Mouse (Mus musculus) liver, embryonic 13.5 days (tissue): Measurements from ENCODE around the gene Hspbp1. TPM values are rescaled to one million over a fixed set of nuclear protein-coding genes. Genes with fewer than 3 reads are reported as not detected.

Experiments
- ATAC-seq: fragments of 200-750 bp; cut with Nextera tagmentation; 2 replicates; pipeline ENCODE4 v1.8.0; 2017; ENCODE audit warnings: low read depth, mild to moderate bottlenecking, moderate number of reproducible peaks, moderate library complexity
- DNase-seq: peaks from one replicate; pipeline ENCODE4 v3.0.0; 2022
- H3K27ac ChIP-seq: fragments of 300-500 bp; sonication (generic); 2 replicates; pipeline ENCODE4 v1.5.1; 2015; ENCODE audit warnings: moderate library complexity, mild to moderate bottlenecking, inconsistent platforms
- H3K27me3 ChIP-seq: fragments of 300-500 bp; sonication (generic); 2 replicates; pipeline ENCODE4 v1.6.1; 2015; ENCODE audit warnings: mild to moderate bottlenecking, inconsistent platforms
- H3K36me3 ChIP-seq: fragments of 300-500 bp; sonication (generic); 2 replicates; pipeline ENCODE4 v1.6.1; 2015; ENCODE audit warnings: mild to moderate bottlenecking, inconsistent platforms
- H3K4me1 ChIP-seq: fragments of 300-500 bp; sonication (generic); replicated peaks from 2 replicates; pipeline ENCODE4 v1.6.1; 2015; ENCODE audit warnings: inconsistent platforms
- H3K4me2 ChIP-seq: fragments of 300-500 bp; sonication (generic); 2 replicates; pipeline ENCODE4 v1.6.1; 2015; ENCODE audit warnings: inconsistent platforms, mild to moderate bottlenecking, moderate library complexity
- H3K4me3 ChIP-seq: fragments of 300-500 bp; sonication (generic); replicated peaks from 2 replicates; pipeline ENCODE4 v1.5.1; 2015; ENCODE audit warnings: mild to moderate bottlenecking, inconsistent platforms
- H3K9ac ChIP-seq: fragments of 300-500 bp; sonication (generic); 2 replicates; pipeline ENCODE4 v1.6.1; 2015; ENCODE audit warnings: mild to moderate bottlenecking, inconsistent platforms
- H3K9me3 ChIP-seq: fragments of 300-500 bp; sonication (generic); replicated peaks from 2 replicates; pipeline ENCODE4 v1.6.1; 2016; ENCODE audit warnings: inconsistent platforms
- WGBS: fragments of 180-500 bp; shearing (Covaris S2); methylation state at CpG from one replicate; pipeline ENCODE4 v1.1.7; 2015; ENCODE audit not compliant: insufficient replicate concordance; 5-methylcytosine and 5-hydroxymethylcytosine counted together
- polyA plus RNA-seq: library from polyadenylated mRNA; unstranded; fragments of >200 nt; fragmentation: Nextera tagmentation; extraction: Ambion mirVana; gene quantifications from 2 replicates; pipeline ENCODE4 v1.2.1, GENCODE M21; 2015

Hspbp1 gene
- polyA plus RNA-seq, 1 experiment from 2014 or later = 77.8 TPM

DNA sequence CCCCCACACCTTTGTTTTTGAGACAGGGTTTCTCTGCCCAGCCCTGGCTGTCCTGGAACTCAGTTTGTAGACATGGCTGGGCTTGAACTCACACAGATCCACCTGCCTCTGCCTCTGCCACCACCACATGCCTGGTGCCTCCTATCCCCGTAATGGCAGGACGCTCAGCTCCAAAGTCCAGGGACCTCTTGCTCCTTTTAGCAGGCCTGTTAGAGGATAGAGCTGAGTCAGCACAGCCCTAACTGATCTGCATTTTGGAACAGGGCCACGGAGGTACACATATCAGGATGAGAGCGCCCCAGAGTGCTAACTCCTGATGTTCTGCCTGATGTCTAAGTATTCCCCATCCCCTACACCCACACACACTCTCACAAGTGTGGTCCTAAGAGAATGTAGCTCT lies 53.8 kb downstream of the Hspbp1 start, which contains the start of gene Tmem86b:
Gene Tmem86b (minus strand): TSS at position 392 of the 400 bp plus-strand sequence.
- Histone ChIP-seq H3K4me3 (peak within 1 kb of the TSS; percentile 69; the same call in 1 of the 2 replicates), H3K4me2 (peak within 1 kb of the TSS; percentile 89), H3K27me3 (no peaks in the 10 kb centered on the region), H3K9me3 (no peaks in the 10 kb centered on the region), H3K4me1 (peaks cover 64% of the 10 kb centered on the region), H3K9ac (peak within 1 kb of the TSS; percentile 90), H3K36me3 (peaks cover 76% of the 10 kb centered on the region), H3K27ac (peak within 1 kb of the TSS; percentile 98)
- DNase-seq (peak; percentile 47), ATAC-seq (peak; percentile 45)
- 43% methylated on average over 4 of the region's 4 CpGs for WGBS

DNA sequence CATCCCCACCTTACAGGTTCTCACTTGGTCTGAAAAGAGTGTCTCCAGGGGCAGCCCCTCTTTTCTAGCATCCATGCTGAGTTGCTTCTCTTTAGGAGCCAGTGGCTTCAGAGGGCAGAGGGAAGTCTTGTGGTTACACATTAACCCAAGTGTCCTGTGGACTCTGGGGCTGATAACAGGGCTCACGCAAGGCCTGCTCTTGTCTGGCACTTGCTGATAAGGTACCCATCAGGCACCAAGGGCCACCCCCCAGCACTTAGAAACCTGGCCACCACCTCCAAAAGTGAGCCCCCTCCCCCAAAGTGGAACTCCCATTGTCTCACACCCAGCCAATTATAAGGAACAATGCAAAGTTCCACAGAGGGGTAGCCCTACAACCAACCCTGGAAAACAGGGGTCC lies 54.7 kb downstream of the Hspbp1 start:
- H3K27me3 ChIP-seq = no peaks in the 10 kb centered on the region
- H3K27ac ChIP-seq = peak overlapping the region; percentile 98
- peak; percentile 93 for ATAC-seq
- peak; percentile 85 for DNase-seq
- peak overlapping the region; percentile 89 for H3K4me2 ChIP-seq
- peaks cover 68% of the 10 kb centered on the region for H3K4me1 ChIP-seq
- H3K4me3 ChIP-seq = peak overlapping the region; percentile 69
- peak overlapping the region; percentile 90 for H3K9ac ChIP-seq
- H3K36me3 ChIP-seq = peaks cover 68% of the 10 kb centered on the region
- no peaks in the 10 kb centered on the region for H3K9me3 ChIP-seq
- 0% methylated on average over 1 of the region's 1 CpGs for WGBS

DNA sequence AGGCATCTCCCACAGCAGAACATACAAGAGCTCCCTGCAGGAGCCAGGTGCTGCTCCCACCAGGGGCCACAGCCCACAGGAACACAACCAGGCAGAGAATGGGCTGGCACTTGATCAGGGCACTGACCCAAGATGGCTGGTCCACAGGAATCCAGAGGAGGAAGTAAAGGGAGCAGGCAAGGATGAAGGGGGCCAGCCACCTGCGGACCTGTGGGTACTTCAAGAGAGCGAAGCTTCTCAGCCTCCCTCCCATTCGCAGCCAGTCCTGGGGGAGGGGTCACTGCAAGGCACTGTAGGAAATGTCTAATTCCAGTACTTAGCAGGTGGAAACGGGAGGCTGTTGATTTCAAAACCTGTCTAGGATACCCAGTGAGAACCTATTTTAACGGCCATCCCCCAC lies 55.3 kb downstream of the Hspbp1 start:
- Histone ChIP-seq H3K27ac (peak overlapping the region; percentile 98), H3K4me3 (peak overlapping the region; percentile 69), H3K9ac (peak overlapping the region; percentile 90), H3K27me3 (no peaks in the 10 kb centered on the region), H3K9me3 (no peaks in the 10 kb centered on the region), H3K36me3 (peaks cover 63% of the 10 kb centered on the region), H3K4me2 (peak overlapping the region; percentile 89), H3K4me1 (peaks cover 72% of the 10 kb centered on the region)
- WGBS = 14% methylated on average over 5 of the region's 5 CpGs
- DNase-seq (peak; percentile 38), ATAC-seq (peak; percentile 34)

DNA sequence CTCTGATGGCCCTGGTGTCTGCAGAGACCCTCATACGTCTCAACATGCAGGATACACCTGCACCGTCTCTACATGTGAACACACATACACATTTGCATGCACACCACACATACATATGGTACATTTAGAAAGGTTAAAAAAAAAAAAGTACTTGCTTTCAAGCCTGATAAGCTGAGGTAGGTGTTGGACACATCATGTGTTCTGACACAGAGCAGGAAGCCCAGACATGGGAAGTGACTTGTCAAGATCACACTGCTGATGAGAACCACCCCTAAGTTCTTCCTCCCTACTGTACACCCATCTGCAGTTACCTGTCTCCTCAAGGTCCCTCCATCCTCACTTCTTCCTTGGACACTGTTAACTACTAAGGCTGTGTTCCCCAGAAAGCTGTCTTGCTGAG lies 58.9 kb downstream of the Hspbp1 start:
- Histone ChIP-seq H3K27me3 (no peaks in the 10 kb centered on the region), H3K4me1 (peaks cover 62% of the 10 kb centered on the region), H3K9ac (no peak overlapping the region), H3K27ac (peak overlapping the region; percentile 98; the same call in 1 of the 2 replicates), H3K36me3 (peaks cover 28% of the 10 kb centered on the region), H3K9me3 (no peaks in the 10 kb centered on the region), H3K4me3 (no peak overlapping the region), H3K4me2 (no peak overlapping the region)
- 78% methylated on average over 2 of the region's 2 CpGs for WGBS
- no peak for ATAC-seq
- no peak for DNase-seq

DNA sequence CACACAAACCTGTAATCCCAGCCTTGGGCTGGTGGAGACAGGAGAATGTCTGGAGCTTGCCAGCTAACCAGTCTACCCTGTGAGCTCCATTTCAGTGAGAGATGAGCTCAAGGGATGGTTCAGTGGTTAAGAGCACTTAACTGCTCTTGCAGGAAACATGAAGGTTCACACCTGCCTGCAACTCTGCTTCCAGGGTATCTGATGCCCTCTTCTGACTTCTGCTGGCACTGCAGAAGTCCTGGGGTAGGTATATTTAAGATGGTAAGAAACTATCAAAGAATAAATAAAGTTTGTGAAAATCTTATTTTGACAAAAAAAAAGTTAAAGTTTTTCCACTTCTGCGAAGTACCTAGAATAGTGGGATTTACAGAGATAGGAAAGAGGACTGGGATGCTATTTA lies 60.5 kb downstream of the Hspbp1 start:
- Histone ChIP-seq H3K4me2 (no peak overlapping the region), H3K4me1 (peaks cover 56% of the 10 kb centered on the region), H3K27me3 (no peaks in the 10 kb centered on the region), H3K36me3 (peaks cover 22% of the 10 kb centered on the region), H3K27ac (peak overlapping the region; percentile 44; the same call in 1 of the 2 replicates), H3K9ac (no peak overlapping the region), H3K4me3 (no peak overlapping the region), H3K9me3 (no peaks in the 10 kb centered on the region)
- WGBS = 29% methylated on average over 1 of the region's 1 CpGs
- DNase-seq (no peak), ATAC-seq (no peak)

DNA sequence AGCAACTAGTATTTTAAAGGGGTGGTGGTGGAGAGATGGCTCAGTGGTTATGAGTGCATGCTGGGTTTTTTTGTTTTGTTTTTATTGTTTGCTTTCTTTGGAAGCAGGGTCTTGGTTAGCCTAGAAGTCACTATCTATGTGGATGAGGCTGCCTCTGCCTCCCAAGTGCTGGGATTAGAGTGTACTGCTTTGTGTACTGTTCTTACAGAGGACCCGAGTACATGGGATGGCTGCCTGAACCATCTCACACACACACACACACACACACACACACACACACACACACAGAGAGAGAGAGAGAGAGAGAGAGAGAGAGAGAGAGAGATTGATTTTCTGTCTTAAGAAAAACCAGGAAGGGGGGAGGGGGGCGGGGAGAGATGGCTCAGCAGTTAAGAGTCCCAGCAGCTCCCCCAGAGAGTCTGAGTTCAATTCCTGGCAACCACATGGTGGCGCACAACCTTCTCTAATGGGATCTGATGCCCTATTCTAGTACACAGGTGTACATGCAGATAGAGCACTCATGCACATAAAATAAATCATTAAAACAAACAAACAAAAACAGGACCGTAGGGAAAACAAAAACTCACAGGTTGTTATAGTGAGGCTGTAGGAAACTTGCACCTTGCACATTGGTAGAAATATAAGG lies 61.2 kb downstream of the Hspbp1 start:
- Histone ChIP-seq H3K4me1 (peaks cover 52% of the 10 kb centered on the region), H3K4me2 (no peak overlapping the region), H3K4me3 (no peak overlapping the region), H3K27ac (peak overlapping the region; percentile 44; the same call in 1 of the 2 replicates), H3K9me3 (no peaks in the 10 kb centered on the region), H3K9ac (no peak overlapping the region), H3K27me3 (no peaks in the 10 kb centered on the region), H3K36me3 (peaks cover 15% of the 10 kb centered on the region)
- ATAC-seq (peak; percentile 66), DNase-seq (peak; percentile 58)
- 25% methylated on average over 4 of the region's 4 CpGs for WGBS

DNA sequence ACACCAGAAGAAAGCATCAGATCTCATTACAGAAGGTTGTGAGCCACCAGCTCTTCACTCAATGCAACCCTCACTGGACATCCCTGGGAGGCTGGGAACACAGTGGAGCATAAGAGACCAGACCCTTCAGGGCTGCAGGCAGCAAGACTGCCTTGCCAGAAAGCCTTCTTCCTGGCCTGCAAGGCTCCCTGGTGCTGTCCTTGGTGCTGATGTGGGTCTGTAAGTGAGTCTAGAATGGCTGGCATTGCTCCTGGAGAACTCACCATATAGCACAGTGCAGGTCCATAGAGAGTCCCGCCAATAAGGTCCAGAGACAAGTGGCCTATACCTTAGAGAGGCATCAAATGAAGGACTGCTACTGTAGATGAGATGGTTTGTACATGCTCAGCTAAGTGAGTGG lies 64.9 kb downstream of the Hspbp1 start:
- Histone ChIP-seq H3K36me3 (no peaks in the 10 kb centered on the region), H3K27me3 (no peaks in the 10 kb centered on the region), H3K9me3 (no peaks in the 10 kb centered on the region), H3K9ac (no peak overlapping the region), H3K27ac (no peak overlapping the region), H3K4me1 (peaks cover 29% of the 10 kb centered on the region), H3K4me3 (no peak overlapping the region), H3K4me2 (no peak overlapping the region)
- DNase-seq (peak; percentile 47), ATAC-seq (0 out of 2 replicates have a peak, but pooled peaks have one; percentile 29)
- 7% methylated on average over 1 of the region's 1 CpGs for WGBS

DNA sequence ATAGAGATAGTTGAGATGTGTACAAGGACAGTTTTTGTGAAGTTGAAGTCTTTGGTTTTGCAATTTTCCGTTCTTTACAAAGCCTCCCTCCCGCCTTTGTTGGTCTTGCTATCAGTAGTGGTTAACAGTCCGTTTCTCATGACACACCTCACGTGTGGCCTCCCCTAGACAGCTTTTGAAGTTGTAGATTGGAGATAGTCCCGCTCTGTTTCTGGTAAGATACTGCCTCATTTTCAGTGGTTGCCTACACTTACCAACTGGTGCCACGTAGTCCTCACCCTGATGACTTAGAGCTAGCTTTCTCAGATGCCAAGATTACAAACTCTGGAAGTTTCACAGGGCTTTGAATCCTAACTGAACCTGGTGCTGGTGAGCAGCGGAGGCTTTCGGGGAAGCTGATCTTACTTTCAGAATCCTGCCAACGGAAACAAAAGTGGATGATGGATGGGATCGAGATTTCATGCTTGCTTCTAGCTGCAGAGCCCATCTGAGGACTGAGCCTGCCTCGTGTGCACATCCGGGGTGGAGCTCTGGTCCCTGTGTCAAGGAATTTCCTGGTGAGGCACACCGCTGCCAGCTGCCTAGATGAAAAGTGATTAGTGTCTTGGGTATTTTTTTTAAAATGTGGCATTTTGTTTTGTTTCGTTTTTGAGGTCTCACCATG lies 71.0 kb downstream of the Hspbp1 start:
- Histone ChIP-seq H3K9me3 (no peaks in the 10 kb centered on the region), H3K27me3 (no peaks in the 10 kb centered on the region), H3K27ac (peak overlapping the region; percentile 71), H3K9ac (peak overlapping the region; percentile 10; the same call in 1 of the 2 replicates), H3K4me2 (peak overlapping the region; percentile 46), H3K4me3 (0 out of 2 replicates have a peak overlapping the region, but pooled peaks have one; percentile 10), H3K36me3 (no peaks in the 10 kb centered on the region), H3K4me1 (peaks cover 26% of the 10 kb centered on the region)
- DNase-seq (no peak), ATAC-seq (peak; percentile 93)
- 27% methylated on average over 14 of the region's 14 CpGs for WGBS

DNA sequence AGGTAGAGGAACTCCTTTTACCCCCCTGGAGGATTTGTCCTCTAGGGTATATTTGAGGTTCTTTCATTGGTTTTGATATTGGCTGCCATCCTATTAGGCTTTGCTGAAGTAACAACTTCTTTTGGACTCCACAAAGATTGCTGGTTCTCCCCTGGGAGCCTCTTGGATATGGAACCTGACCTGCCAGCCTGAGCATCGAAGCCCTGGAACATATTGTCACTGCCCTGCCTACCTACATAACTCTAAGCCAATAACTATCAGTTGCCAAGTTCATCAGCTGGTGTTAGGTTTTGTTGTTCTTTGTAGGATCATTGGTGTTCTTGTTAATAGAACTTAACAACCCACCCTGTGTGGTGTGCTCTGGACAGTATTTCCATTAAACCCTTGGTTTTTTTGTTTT lies 71.9 kb downstream of the Hspbp1 start:
- WGBS = 71% methylated on average over 1 of the region's 1 CpGs
- Histone ChIP-seq H3K27ac (peak overlapping the region; percentile 21), H3K9me3 (no peaks in the 10 kb centered on the region), H3K4me2 (no peak overlapping the region), H3K27me3 (no peaks in the 10 kb centered on the region), H3K4me1 (peaks cover 25% of the 10 kb centered on the region), H3K4me3 (no peak overlapping the region), H3K9ac (no peak overlapping the region), H3K36me3 (no peaks in the 10 kb centered on the region)
- ATAC-seq (no peak), DNase-seq (no peak)

DNA sequence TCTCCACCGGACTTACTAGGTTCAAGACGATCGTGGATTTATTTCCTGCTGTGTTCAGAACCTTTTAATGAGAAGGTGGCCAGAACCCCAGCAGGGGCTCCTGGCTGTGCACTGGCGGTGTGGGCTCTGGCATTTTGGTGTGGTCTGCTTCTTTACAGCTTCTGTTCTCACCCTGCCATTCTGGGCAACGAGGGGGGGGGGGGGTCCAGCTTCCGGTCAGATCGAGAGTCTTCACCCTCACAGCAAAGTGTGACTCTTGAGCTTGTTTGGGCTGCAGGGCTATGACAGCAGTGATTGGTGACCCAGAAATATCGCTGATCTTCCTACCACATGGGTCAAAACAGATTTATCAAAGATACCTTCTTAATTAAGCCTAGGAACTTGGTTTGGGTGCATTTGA lies 72.5 kb downstream of the Hspbp1 start:
- no peak overlapping the region for H3K27ac ChIP-seq
- H3K9me3 ChIP-seq = no peaks in the 10 kb centered on the region
- no peak overlapping the region for H3K9ac ChIP-seq
- WGBS = 64% methylated on average over 8 of the region's 8 CpGs
- H3K4me2 ChIP-seq = no peak overlapping the region
- ATAC-seq = no peak
- no peak overlapping the region for H3K4me3 ChIP-seq
- no peaks in the 10 kb centered on the region for H3K36me3 ChIP-seq
- no peaks in the 10 kb centered on the region for H3K27me3 ChIP-seq
- DNase-seq = no peak
- peaks cover 26% of the 10 kb centered on the region for H3K4me1 ChIP-seq

DNA sequence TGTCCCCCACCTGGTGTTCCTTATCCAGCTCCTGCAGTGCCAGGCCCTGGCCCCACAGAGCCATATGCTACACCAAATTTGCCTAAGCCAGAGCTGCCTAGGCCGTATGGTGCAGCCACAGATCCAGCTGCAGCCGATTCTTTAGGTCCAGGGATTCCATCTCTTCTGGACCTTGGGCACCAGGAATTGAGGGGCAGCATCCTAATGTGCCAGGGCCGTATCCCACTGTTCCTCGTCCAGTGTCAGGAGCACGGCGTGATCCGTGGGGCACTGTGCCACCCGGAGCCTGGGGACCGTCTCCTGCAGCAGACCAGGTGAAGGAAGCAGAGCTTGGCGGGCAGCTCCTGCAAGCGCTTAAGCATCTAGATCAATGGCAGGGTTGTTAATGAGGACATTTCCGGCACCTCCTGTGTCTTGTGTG lies 72.9 kb downstream of the Hspbp1 start:
- no peak overlapping the region for H3K4me3 ChIP-seq
- WGBS = 76% methylated on average over 12 of the region's 12 CpGs
- no peak overlapping the region for H3K27ac ChIP-seq
- H3K9ac ChIP-seq = no peak overlapping the region
- H3K4me1 ChIP-seq = peaks cover 26% of the 10 kb centered on the region
- H3K36me3 ChIP-seq = no peaks in the 10 kb centered on the region
- no peaks in the 10 kb centered on the region for H3K27me3 ChIP-seq
- H3K9me3 ChIP-seq = no peaks in the 10 kb centered on the region
- H3K4me2 ChIP-seq = no peak overlapping the region
- ATAC-seq = no peak
- no peak for DNase-seq
